Mouse (Mus musculus) neural tube, postnatal 0 days (tissue): ENCODE measurements around the gene Klk1b21. TPM values are rescaled to one million over a fixed set of nuclear protein-coding genes. Genes with fewer than 3 reads are reported as not detected.

Experiments used
- polyA plus RNA-seq: library from polyadenylated mRNA; unstranded; fragments of >200 nt; fragmentation: Nextera tagmentation; extraction: Ambion mirVana; gene quantifications from 2 replicates; pipeline ENCODE4 v1.2.1, GENCODE M21; 2015

Klk1b21 gene
- not detected in 2 replicates for polyA plus RNA-seq

GRCm38 (mm10) chr7:44102028-44102427 lies at the start of gene Klk1b21:
Gene Klk1b21 (plus strand): TSS chr7:44102328.

GRCm38 (mm10) chr7:44112373-44112772 lies 10.2 kb downstream of the Klk1b21 start, which contains the start of gene Klk1b22:
Gene Klk1b22 (plus strand): TSS chr7:44112673.

GRCm38 (mm10) chr7:44136467-44136866 lies 34.3 kb downstream of the Klk1b21 start, which contains the start of gene Klk1b16:
Gene Klk1b16 (plus strand): TSS chr7:44136767.

Other genes starting within 250 kb of the Klk1b21 start
- gene Klk4, start 221.2 kb upstream of the Klk1b21 start, polyA plus RNA-seq, result 0.15 TPM in 1 of 2 replicates, not detected in the other
- not detected in 2 replicates for gene Klk15, start 168.6 kb upstream of the Klk1b21 start, polyA plus RNA-seq
- not detected in 2 replicates for gene Klk1b8, start 151.7 kb upstream of the Klk1b21 start, polyA plus RNA-seq
- not detected in 2 replicates for gene Klk1b1, start 135.6 kb upstream of the Klk1b21 start, polyA plus RNA-seq
- gene Klk1b9, start 126.3 kb upstream of the Klk1b21 start, polyA plus RNA-seq, result not detected in 2 replicates
- not detected in 2 replicates for gene Klk1b11, start 106.5 kb upstream of the Klk1b21 start, polyA plus RNA-seq
- not detected in 2 replicates for gene Klk1b26, start 90.2 kb upstream of the Klk1b21 start, polyA plus RNA-seq
- not detected in 2 replicates for gene Klk1b27, start 50.0 kb upstream of the Klk1b21 start, polyA plus RNA-seq
- gene Klk1b22, start 10.3 kb downstream of the Klk1b21 start, polyA plus RNA-seq, result not detected in 2 replicates
- gene Klk1b16, start 34.4 kb downstream of the Klk1b21 start, polyA plus RNA-seq, result not detected in 2 replicates
- gene Klk1b24, start 85.9 kb downstream of the Klk1b21 start, polyA plus RNA-seq, result not detected in 2 replicates
- not detected in 2 replicates for gene Klk1b3, start 95.9 kb downstream of the Klk1b21 start, polyA plus RNA-seq
- gene Klk1b4, start 105.1 kb downstream of the Klk1b21 start, polyA plus RNA-seq, result not detected in 2 replicates
- not detected in 2 replicates for gene Klk1b5, start 113.6 kb downstream of the Klk1b21 start, polyA plus RNA-seq
- not detected in 2 replicates for gene Klk1, start 123.0 kb downstream of the Klk1b21 start, polyA plus RNA-seq
- 0.10 TPM in 1 of 2 replicates, not detected in the other for gene Gm36864, start 133.8 kb downstream of the Klk1b21 start, polyA plus RNA-seq
- 2.0 and 2.2 TPM in 2 replicates for gene 1700028J19Rik, start 144.4 kb downstream of the Klk1b21 start, polyA plus RNA-seq
- gene 2410002F23Rik, start 144.4 kb downstream of the Klk1b21 start, polyA plus RNA-seq, result 180 and 195 TPM in 2 replicates
- not detected in 2 replicates for gene Acp4, start 155.1 kb downstream of the Klk1b21 start, polyA plus RNA-seq
- not detected in 2 replicates for gene Gm15517, start 159.1 kb downstream of the Klk1b21 start, polyA plus RNA-seq
- 5.7 and 7.1 TPM in 2 replicates for gene Clec11a, start 204.6 kb downstream of the Klk1b21 start, polyA plus RNA-seq
- gene Shank1, start 207.9 kb downstream of the Klk1b21 start, polyA plus RNA-seq, result 52.8 and 59.3 TPM in 2 replicates